In the genomic region with DNA sequence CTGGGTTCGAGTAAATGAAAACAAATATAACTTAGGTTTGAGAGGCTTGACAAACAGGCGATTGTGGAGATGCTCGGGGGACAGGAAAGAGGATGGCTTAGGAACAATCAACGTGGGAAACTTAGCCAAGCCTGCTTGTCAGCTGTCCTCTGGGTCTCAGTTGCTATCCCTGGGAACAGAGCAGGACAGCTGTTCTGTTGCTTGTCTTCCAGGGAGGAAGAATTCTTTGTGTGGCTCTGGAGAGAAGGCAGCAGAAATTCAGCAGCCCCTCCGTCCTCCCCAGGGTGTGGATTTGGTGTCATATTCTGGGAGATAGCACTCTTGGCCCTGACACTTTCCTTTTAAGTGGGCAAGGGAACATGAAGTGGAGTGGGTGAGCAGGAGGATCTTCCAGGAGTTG, we compare ENCODE assay signal across 23 mouse cellular contexts.
"Had no signal": no experiment of that assay in that cellular context is flagged by ENCODE, and none has a peak within 500 bp of the region (broad histone marks: within the 10 kb centered on the region; RNA-seq: fewer than 3 reads in every experiment).

No protein-coding gene starts in this region.

- H3K4me2 ChIP-seq: heart, embryonic 11.5 days; heart, embryonic 13.5 days; heart, embryonic 15.5 days; hindbrain, embryonic 13.5 days; hindbrain, embryonic 15.5 days; intestine, embryonic 15.5 days; limb, embryonic 12.5 days; liver, embryonic 11.5 days; liver, embryonic 13.5 days; liver, embryonic 15.5 days had no signal

- ATAC-seq: hindbrain, postnatal 0 days; intestine, embryonic 15.5 days had no signal

- H3K9me3 ChIP-seq: heart, embryonic 13.5 days; heart, embryonic 15.5 days; hindbrain, embryonic 13.5 days; hindbrain, embryonic 15.5 days; intestine, embryonic 15.5 days; limb, embryonic 10.5 days; limb, embryonic 12.5 days; liver, embryonic 13.5 days; liver, embryonic 15.5 days had no signal

- H3K36me3 ChIP-seq: heart, embryonic 13.5 days; heart, embryonic 15.5 days; hindbrain, embryonic 13.5 days; hindbrain, embryonic 15.5 days; intestine, embryonic 15.5 days; limb, embryonic 10.5 days; limb, embryonic 12.5 days; liver, embryonic 13.5 days; liver, embryonic 15.5 days had no signal

- H3K4me3 ChIP-seq: heart, embryonic 13.5 days; heart, embryonic 15.5 days; hindbrain, embryonic 13.5 days; hindbrain, embryonic 15.5 days; intestine, embryonic 15.5 days; layer of hippocampus, adult 2 months; left cerebral cortex, adult 2 months; limb, embryonic 10.5 days; limb, embryonic 12.5 days; liver, embryonic 13.5 days; liver, embryonic 15.5 days had no signal

- H3K27ac ChIP-seq: heart, embryonic 13.5 days; heart, embryonic 15.5 days; hindbrain, embryonic 13.5 days; hindbrain, embryonic 15.5 days; hindbrain, postnatal 0 days; intestine, embryonic 15.5 days; layer of hippocampus, adult 2 months; left cerebral cortex, adult 2 months; limb, embryonic 10.5 days; limb, embryonic 12.5 days; liver, embryonic 13.5 days; liver, embryonic 15.5 days had no signal

- DNase-seq: gastrocnemius, postnatal 14 days; gastrocnemius, postnatal 36 days; heart, adult 18-20 months; kidney, adult 18-20 months; kidney, adult 8-10 months; kidney, postnatal 10 days; kidney, postnatal 25 days; kidney, postnatal 4 days; liver; liver, embryonic 13.5 days had no signal

- H3K4me1 ChIP-seq: heart, embryonic 13.5 days; heart, embryonic 15.5 days; hindbrain, embryonic 13.5 days; hindbrain, embryonic 15.5 days; intestine, embryonic 15.5 days; liver, embryonic 13.5 days; liver, embryonic 15.5 days had no signal

- H3K9ac ChIP-seq: heart, embryonic 13.5 days; heart, embryonic 15.5 days; hindbrain, embryonic 13.5 days; hindbrain, embryonic 15.5 days; intestine, embryonic 15.5 days; limb, embryonic 12.5 days; liver, embryonic 13.5 days; liver, embryonic 15.5 days had no signal
